Mouse (Mus musculus) erythroblast, adult 5-6 weeks (primary cell): Measurements from ENCODE around the gene Zfp740. TPM values are rescaled to one million over a fixed set of nuclear protein-coding genes. Genes with fewer than 3 reads are reported as not detected.

Source experiments
- ATAC-seq: replicated peaks from 2 replicates; pipeline ENCODE4 v1.8.0; 2016; ENCODE audit warnings: moderate number of reproducible peaks, mild to moderate bottlenecking, moderate TSS enrichment, inconsistent platforms; ENCODE audit not compliant: poor library complexity, low FRiP score, severe bottlenecking
- total RNA-seq, 2 experiments: library from RNA; stranded (forward) in 1 of 2; stranded (reverse) in 1 of 2; fragments of 150-400 nt in 1 of 2; fragments of 200-764, 138-1000 nt in 1 of 2; gene quantifications; 2 replicates each; pipeline versions ENCODE4 v1.2.3 to v1.2.4; 2015 to 2017; ENCODE audit warnings: low replicate concordance in 2 of 2

Zfp740 gene
- total RNA-seq, 2 experiments from 2014 or later = 14.2 to 15.7 TPM

DNA sequence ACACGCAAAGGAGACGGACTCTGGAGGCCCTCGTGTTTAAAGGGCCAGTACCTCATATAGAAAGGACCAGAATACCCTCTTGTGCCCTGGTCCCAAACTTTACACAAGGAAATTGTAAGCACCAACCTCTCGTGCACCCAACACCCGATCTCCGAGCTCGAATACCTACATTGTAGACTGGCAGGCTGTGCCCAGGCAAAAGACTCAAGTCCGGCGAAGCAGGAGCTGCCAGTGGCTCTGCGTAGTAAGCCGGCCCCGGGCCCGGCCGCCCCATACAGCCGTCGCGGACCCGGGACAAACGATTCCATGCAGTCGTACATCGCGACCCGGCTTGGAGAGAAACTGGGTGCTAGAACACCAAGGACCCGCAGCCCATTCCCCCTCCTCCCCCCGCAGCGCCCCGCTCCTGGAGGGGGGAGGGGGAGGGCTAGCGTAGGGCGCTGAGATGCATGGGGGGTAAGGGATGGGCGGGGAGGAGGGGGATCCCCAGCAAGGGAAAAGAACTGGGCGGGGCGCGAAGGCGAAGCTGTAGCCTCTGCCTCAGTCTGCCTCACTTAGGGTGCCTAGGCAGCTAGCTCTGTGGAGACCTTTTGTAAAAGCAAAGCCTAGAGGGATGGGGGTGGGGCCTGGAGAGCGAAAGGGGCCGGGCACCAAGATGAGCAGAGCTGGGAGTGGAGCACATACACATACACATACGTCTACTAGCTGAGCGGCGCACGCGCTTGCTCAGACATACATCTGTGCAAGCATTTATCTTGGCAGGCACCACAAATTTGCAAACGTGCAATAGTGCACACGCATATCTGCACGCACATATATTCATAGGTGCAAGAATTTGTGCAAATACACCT lies 43.1 kb downstream of the Zfp740 start:
- no peak for ATAC-seq

GRCm38 (mm10) chr15:102246866-102247251 lies 43.8 kb downstream of the Zfp740 start:
- no peak for ATAC-seq

- ATAC-seq = no peak
Observed at GRCm38 (mm10) chr15:102247252-102248130, 44.4 kb downstream of the Zfp740 start.

DNA sequence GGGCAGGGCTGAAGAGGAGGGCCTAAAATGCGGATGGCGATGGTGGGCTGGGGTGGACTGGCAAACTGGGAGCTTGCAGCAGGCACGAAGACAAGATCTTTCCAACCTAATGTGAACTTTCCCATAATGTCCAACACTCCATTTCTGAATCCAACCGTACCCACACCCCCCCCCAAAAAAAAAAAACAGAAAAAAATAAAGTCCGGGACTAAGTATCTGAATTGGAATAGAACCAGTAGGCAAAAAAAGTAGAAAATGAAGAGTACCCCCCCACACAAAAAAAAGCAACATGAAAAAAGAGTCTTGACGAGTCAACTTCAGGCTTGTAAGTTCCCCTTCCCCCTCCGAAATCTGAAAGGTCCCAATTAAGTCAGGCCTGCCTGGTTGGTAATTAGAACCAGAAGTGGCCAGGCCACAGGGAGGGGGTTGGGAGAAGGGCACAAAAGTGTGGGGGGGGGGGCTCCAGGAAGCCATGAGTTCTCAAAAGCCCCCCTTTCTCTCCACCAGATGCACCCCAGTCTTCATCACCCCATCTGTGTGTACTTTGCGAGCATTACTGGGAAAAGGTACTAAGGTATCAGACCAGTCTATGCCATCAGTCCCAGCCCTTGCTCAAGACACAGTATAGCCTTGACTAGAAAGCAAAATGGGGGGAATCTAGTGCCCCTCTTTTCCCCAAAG lies 45.2 kb downstream of the Zfp740 start:
- no peak for ATAC-seq

DNA sequence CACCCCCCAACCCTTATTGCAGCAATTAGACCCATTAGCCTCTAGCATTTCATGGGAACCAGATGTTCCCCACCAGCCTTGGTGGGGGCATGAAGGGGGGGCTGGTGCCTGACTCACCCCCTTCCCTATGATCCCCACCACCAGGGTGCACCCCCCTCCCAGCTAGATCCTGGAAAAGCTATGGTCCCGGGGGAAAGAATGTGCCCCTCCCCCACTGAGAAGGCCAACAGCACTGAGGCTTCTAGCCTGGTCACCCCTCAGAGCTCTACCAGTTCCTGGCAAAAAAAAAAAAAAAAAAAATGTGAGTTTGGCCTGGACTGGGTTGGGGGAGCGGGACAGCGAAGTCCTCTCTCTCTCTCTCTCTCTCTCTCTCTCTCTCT lies 45.8 kb downstream of the Zfp740 start:
- no peak for ATAC-seq

- no peak for ATAC-seq
Observed at GRCm38 (mm10) chr15:102249251-102249691, 46.2 kb downstream of the Zfp740 start.

DNA sequence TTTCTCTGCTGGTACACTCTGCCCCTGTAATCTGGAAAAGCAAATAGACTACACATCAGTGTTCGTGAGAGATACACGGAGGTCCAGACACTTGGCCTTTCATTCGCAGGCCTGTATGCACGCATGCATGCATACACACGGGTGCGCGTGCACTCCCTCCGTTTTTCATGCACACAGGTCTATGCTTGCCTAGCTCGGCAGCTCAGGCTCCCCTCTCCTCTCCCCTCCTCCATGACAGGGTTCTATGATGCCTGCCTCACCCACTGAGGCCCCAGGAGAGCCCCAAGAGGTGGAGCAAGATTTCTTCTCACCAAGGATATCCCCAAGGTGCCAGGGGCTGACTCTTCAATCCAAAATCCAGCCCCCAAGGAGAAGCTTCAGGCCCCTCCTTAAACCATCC lies 46.9 kb downstream of the Zfp740 start:
- no peak for ATAC-seq

GRCm38 (mm10) chr15:102250521-102250920 lies 47.5 kb downstream of the Zfp740 start:
- ATAC-seq = no peak

DNA sequence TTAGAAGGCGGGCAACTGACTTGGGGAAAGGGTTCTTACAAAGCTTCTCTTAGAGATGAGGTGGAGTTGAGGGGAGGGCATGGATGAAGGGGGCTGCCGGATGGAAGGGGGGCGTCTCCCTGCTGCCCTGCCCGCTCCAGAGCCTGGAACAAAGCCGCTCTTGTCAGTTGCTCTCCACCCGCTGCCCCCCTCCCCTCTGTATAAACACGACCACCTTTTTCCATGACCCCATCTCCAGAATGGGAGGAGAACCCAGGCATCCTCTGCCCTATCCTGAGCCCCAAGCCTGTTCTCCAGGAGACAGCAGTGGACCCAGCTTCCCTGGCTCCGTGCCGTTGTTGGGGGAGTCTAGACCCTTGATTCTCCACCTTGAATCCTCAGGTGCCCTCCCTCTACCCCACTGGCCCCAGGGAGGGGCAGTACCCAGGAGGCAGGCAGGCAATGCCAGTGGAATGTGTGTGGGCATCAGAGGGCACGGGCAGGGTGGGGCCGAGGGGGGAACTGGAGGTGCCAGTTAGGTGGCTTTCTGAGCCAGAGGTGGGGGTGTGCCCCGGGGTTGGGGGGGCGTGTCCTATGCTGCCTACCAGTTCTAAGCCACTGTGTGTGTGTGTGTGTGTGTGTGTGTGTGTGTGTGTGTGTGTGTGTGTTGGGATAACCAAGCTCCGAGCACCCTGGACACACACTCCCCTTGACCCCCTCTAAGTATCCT lies 52.7 kb downstream of the Zfp740 start:
- no peak for ATAC-seq

GRCm38 (mm10) chr15:102256431-102257201 lies 53.6 kb downstream of the Zfp740 start:
- no peak for ATAC-seq

DNA sequence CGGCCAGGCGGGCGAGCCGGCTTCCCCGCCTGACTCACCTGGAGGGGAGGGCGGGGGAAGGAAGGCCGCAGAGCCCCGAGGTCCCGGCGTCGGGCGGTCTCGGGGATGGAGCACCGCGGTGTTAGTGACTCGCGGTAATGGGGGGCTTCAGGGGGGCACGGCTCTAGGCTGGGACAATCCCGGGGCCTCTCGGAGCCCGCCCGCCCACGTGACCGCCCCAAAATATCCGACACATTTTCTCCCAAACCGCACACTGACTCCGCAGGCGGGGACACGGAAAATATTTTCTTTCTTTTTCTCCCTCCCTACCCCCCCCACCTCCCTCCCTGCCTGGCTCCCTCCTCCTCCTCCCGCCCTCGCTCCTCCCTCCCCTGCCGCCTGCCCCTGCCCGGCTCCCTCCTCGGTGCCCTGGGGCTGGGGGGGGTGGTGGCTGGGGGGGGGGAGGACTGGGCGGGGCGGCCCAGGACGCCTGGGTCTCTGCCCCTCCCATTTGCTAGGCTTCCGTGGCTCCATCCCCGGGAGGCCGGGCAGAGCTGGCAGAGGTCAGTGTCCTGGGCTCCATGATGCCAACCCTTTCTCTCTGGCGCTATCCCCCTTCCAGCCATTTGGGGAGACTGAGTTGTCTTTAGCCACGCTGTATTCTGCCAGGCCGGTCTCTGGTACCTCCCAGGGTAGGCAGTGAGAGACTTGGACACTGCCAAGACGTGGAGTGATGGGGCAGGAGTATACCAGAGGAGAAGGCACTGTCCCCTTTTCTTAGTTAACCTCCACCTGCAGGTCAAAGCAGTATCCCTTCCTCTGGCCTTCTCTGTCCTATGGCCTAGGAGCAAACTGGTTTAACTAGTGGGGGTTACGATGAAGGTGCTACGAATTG lies 54.4 kb downstream of the Zfp740 start, which contains the start of gene Rarg:
TSS of gene Rarg (minus strand) at position 316 of the 874 bp plus-strand sequence.
- no peak for ATAC-seq

DNA sequence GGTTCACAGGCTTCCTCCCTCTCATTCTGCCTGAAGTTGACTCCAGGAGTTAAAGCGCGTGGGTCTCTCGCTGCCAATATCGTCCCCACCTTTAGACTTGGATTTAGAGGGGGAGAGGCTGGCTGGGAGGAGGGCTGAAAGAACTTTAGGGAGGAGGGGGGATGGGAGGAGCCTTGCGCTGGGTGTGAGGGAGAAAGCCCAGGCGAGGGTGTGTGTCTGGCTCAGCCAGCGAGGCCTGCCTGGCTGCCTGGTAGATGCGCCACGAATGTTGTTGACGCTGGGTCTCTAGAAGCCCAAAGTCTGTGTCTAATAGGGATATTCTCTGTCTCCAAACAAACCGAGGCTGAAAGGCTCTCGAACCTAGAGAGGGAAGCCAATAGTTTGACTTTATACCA lies 55.0 kb downstream of the Zfp740 start:
- ATAC-seq = no peak

DNA sequence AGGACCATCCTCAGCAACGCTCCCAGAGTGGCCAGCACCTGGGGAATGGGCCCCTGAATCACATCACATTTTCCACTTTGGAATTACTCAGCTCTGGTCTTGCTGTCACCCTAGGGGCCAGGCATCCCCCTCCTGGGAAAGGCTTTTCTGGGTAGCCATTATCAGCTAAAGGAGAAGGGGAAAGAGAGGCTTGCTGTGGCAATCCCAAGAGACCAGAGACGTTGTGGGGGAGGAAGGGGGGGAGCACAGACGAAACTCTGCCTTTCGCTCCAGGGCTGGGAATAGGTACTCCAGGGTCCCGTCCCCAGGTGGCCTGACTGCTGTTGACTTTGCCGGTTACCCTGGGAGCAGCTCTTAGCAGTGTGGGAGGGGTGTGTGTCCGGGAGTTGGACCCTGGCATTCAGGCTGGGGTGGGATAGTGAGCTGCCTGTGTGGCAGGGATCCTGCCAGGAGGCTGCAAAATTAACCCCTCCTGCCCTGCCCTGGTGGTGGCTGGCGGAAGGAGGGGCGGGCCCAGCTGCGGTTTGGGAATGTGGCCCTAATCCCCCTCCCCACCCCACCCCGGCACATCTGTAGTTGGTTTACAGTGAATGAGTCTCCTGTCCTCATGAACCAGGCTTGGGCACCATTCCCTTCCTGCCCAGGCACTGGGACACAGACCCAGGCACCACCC lies 55.7 kb downstream of the Zfp740 start:
- ATAC-seq = no peak

DNA sequence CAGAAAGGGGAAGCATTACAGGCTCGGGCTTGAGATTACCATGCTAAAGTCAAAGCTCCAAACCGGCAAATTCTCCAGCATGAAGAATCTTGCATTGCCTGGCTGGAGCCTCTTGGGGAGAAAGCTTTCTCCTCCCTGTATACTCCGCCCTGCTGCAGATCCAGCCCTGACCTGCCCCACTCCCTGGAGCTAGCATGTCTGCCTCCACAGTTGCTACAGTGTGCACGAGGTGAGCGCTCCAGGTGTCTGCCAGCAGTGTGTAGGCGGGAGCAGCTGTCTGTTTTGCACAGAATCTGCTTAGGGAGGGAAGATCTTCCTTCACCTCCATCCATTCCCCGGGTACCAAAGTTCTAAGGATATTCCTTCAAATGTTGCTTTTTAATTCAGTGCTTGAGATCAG lies 59.5 kb downstream of the Zfp740 start:
- ATAC-seq = no peak

DNA sequence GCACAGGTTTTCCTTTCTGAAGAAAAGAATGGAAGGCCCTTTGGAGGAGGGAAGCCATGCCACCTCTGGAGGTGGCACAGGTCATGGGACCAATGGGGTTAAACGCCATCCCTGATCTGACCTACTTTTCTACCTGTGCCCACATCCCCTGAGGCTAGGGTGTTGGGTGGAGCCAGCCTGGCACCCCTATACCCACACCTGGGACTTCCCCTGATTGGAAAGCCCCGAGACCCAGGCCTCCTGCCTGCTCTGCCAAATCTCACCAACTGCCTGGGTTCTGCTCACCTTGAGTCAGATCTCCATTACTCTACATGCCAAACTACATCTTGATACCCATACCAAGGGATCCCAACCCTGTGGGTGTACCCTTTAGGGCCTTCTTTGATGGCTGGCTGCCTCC lies 60.0 kb downstream of the Zfp740 start:
- no peak for ATAC-seq
